Mouse (Mus musculus) cortical plate, adult 2 months (tissue): Measurements from ENCODE around the gene Efnb2.

Source experiments
- CTCF ChIP-seq: fragments of 200-500 bp; IDR thresholded peaks from 2 replicates; pipeline ENCODE4 v1.5.1; 2011; ENCODE audit warnings: mild to moderate bottlenecking, control low read depth, low read length; ENCODE audit not compliant: insufficient read depth; ENCODE audit errors: extremely low read depth
- POLR2A ChIP-seq: fragments of 200-500 bp; IDR thresholded peaks from 2 replicates; pipeline ENCODE4 v1.6.1; 2011; ENCODE audit warnings: mild to moderate bottlenecking, low read length, control low read depth; ENCODE audit not compliant: insufficient read depth; ENCODE audit errors: extremely low read depth

DNA sequence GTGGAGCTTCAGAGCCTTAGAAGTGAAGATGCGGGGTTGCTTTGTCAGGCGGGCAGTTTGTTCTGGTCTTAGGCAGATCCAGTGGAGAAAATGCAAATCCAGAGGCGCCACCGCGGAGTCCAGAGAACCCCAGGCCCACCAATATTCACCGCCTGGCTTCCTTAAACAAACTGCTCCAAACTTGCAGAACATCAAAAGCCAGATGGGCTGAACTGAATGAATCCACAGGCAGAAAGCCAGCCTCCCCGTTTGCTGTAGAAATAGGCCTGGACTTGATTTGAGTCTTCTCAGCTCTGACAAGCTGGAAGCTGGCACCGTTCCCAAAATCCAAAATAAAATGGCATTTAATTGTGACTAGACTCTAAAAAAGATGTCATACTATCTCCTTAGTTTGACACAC, 11.1 kb downstream of the Efnb2 start:
- TF ChIP-seq CTCF (no peak), POLR2A (no peak)
